Mouse (Mus musculus): ENCODE measurements around the gene Osbp.

The Osbp gene

GRCm38 (mm10) chr19:12011560-12012556, 46.1 kb downstream of the Osbp start:
- DNase-seq, result peak; percentile 88 to 92

- DNase-seq, result no peak
Measured at GRCm38 (mm10) chr19:12012615-12013014, 46.9 kb downstream of the Osbp start.

- peak; percentile 61 to 62 for DNase-seq
Measured at GRCm38 (mm10) chr19:12013228-12013627, 47.5 kb downstream of the Osbp start.

GRCm38 (mm10) chr19:12015708-12016107, 50.0 kb downstream of the Osbp start:
- no peak for DNase-seq

GRCm38 (mm10) chr19:12016192-12016591, 50.5 kb downstream of the Osbp start:
- no peak for DNase-seq

GRCm38 (mm10) chr19:12024149-12024548, 58.4 kb downstream of the Osbp start:
- DNase-seq, result peak in 1 of 2 experiments; percentile 21

GRCm38 (mm10) chr19:12025333-12025732, 59.6 kb downstream of the Osbp start:
- DNase-seq, result peak; percentile 9 to 23

- DNase-seq, result no peak
Measured at GRCm38 (mm10) chr19:12026606-12027005, 60.9 kb downstream of the Osbp start.

- DNase-seq, result no peak
Measured at GRCm38 (mm10) chr19:12037727-12038126, 72.0 kb downstream of the Osbp start.

- DNase-seq, result no peak
Measured at GRCm38 (mm10) chr19:12041217-12041616, 75.5 kb downstream of the Osbp start, which contains the start of gene Olfr1423. TSS of gene Olfr1423 (minus strand) at chr19:12041317.

GRCm38 (mm10) chr19:12043163-12043562, 77.4 kb downstream of the Osbp start:
- no peak for DNase-seq
